Mouse (Mus musculus): ENCODE results near the gene Rnf222. TPM values are rescaled to one million over a fixed set of nuclear protein-coding genes. Genes with fewer than 3 reads are reported as not detected.

Rnf222 gene
- total and polyA plus RNA-seq, 3 experiments = not detected

DNA sequence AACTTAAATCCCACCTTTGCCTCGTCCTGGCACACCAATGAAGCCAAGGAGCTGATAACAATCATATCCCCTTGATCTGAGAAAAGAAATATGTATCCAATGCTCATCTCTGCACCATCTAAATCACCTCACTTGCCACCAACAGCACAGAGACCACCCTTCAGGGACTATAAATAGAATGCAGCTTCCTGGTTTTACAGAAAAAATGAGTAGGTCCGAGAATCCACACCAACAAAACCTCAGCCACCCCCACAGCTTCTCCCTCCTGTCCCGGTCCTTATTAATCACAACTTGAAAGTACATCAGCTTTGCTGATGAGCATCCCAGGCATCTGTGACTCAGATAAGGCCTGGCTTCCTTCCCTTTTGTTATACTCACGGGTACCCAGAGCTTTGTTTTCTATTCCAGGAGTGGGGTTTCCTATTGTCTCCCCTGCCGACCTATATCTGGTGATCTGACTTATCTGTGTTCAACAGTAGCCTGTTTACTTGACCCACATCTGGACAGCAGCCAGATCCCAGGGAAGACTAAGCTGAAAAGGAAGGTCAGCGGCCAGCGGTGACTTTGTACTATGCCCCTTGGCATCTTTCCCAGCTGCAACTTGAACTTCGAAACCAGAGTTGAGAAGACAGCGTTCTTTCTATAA is 23.7 kb upstream of the Rnf222 start:
- DNase-seq (ENCODE audit: extremely low read depth) = no peak
- TF ChIP-seq CHD2 (IDR thresholded peaks at IDR 0.05; ENCODE audit: low read length) (no peak), SMC3 (IDR thresholded peaks at IDR 0.05; ENCODE audit: low read depth, low read length) (no peak), MXI1 (IDR thresholded peaks at IDR 0.05; ENCODE audit: low read depth, low read length) (no peak), GABPA (IDR thresholded peaks at IDR 0.05; ENCODE audit: insufficient replicate concordance, low read depth, low read length) (no peak), POLR2A (IDR thresholded peaks at IDR 0.05; ENCODE audit: low read depth, low read length) (no peak), EP300 (IDR thresholded peaks at IDR 0.05; ENCODE audit: low read length) (no peak), JUND (conservative IDR thresholded peaks at IDR 0.05; ENCODE audit: low read depth, low read length) (no peak)
- Histone ChIP-seq H3K27me3 (replicated peaks) (no peaks in the 10 kb centered on the region), H3K4me2 (ENCODE audit: insufficient read depth, low read depth, poor library complexity, severe bottlenecking) (no peak overlapping the region), H3K4me3 (replicated peaks in 1 of 3; ENCODE audit: low read depth in 2 of 3, low read length in 2 of 3, poor library complexity in 1 of 3) (no peak overlapping the region), H3K36me3 (replicated peaks in 1 of 2; ENCODE audit: control insufficient read depth in 1 of 2, insufficient read depth in 1 of 2, low read length in 1 of 2) (no peaks in the 10 kb centered on the region), H3K9me3 (replicated peaks; ENCODE audit: low read length) (no peaks in the 10 kb centered on the region), H3K4me1 (ENCODE audit: control insufficient read depth in 1 of 2, insufficient read depth in 2 of 2) (peaks cover 7 to 19% of the 10 kb centered on the region in 2 experiments), H3K27ac (ENCODE audit: insufficient read depth, low read depth) (no peak overlapping the region), H3K9ac (ENCODE audit: insufficient read depth, low read depth) (no peak overlapping the region), H3K79me2 (replicated peaks; ENCODE audit: control insufficient read depth, extremely low read depth, insufficient read depth, poor library complexity, severe bottlenecking) (no peaks in the 10 kb centered on the region)
- in situ Hi-C loops (cut with MboI; ENCODE audit: low pct_ligation_motif_present, low pct_unique_long_range_greater_than_20kb, low sequenced_read_pairs) = no loop called here
- dilution Hi-C loops (cut with MboI; ENCODE audit: extremely low pct_ligation_motif_present, extremely low pct_unique_long_range_greater_than_20kb, low sequenced_read_pairs) = no loop called here

DNA sequence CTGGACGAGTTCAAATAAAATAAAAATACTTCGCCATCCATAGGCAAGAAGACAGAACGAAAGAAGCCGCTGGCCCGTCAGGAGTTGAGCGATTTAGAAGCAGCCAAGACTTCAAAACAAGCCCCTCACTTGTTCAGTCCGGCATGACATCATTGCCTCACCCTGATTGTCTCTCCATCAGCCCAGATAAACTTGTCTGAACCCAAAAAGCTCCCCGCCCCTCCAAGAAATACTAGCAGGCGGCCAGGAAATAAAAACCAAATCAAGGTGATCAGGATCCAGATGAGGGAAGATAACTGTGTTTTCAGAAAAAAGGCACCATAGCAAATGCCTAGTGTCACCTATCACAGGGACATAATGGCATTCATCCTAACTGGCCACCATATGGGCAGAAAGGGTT is 17.1 kb upstream of the Rnf222 start:
- Histone ChIP-seq H3K4me3 (replicated peaks in 1 of 3; ENCODE audit: low read depth in 2 of 3, low read length in 2 of 3, poor library complexity in 1 of 3) (no peak overlapping the region), H3K27me3 (replicated peaks) (no peaks in the 10 kb centered on the region), H3K27ac (ENCODE audit: insufficient read depth, low read depth) (no peak overlapping the region), H3K9me3 (replicated peaks; ENCODE audit: low read length) (no peaks in the 10 kb centered on the region), H3K9ac (ENCODE audit: insufficient read depth, low read depth) (no peak overlapping the region), H3K36me3 (replicated peaks in 1 of 2; ENCODE audit: control insufficient read depth in 1 of 2, insufficient read depth in 1 of 2, low read length in 1 of 2) (no peaks in the 10 kb centered on the region), H3K4me1 (ENCODE audit: control insufficient read depth in 1 of 2, insufficient read depth in 2 of 2) (peaks cover 0 to 19% of the 10 kb centered on the region in 2 experiments; a peak in 2 of 4 replicates), H3K4me2 (ENCODE audit: insufficient read depth, low read depth, poor library complexity, severe bottlenecking) (no peak overlapping the region), H3K79me2 (replicated peaks; ENCODE audit: control insufficient read depth, extremely low read depth, insufficient read depth, poor library complexity, severe bottlenecking) (no peaks in the 10 kb centered on the region)
- no peak for DNase-seq (ENCODE audit: extremely low read depth)
- in situ Hi-C loops (cut with MboI; ENCODE audit: low pct_ligation_motif_present, low pct_unique_long_range_greater_than_20kb, low sequenced_read_pairs) (loop anchor here (10.0 kb wide), 2 partner anchors 126 to 296 kb away; no protein-coding TSS in a partner anchor), dilution Hi-C loops (cut with MboI; ENCODE audit: extremely low pct_ligation_motif_present, extremely low pct_unique_long_range_greater_than_20kb, low sequenced_read_pairs) (no loop called here)
- no peak for TF ChIP-seq MAX (IDR thresholded peaks at IDR 0.05; ENCODE audit: low read length)
- no peak for TF ChIP-seq CHD1 (IDR thresholded peaks at IDR 0.05; ENCODE audit: low read depth, low read length)
- TF ChIP-seq RCOR1 (conservative IDR thresholded peaks at IDR 0.05; ENCODE audit: low read depth, low read length) = no peak
- no peak for TF ChIP-seq SIN3A (IDR thresholded peaks at IDR 0.05; ENCODE audit: low read length)
- TF ChIP-seq NRF1 (IDR thresholded peaks at IDR 0.05; ENCODE audit: low read depth, low read length) = no peak
- no peak for TF ChIP-seq MAFK (IDR thresholded peaks at IDR 0.05; ENCODE audit: insufficient replicate concordance, low read length)
- no peak for TF ChIP-seq ZKSCAN1 (IDR thresholded peaks at IDR 0.05; ENCODE audit: borderline replicate concordance, low read depth, low read length)

DNA sequence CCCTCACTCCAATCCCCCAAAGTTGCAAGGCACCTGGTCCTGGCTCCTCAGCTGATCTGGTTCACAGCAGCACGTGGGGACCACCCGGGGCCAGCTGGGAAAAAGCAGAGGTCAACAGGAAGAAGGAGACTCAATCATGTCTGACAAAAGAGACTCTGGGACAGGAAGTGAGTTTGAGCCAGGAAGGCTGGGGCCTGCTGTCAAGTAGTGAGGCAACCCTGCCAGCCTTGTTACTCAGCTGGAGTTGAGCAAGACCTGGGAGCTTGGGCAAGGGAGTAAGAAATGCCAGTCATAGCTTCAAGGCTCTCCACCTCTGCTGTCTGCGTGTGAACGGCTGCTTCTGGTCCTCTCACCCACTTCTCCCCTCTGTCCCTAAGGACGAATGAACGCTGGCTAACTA is 16.6 kb upstream of the Rnf222 start, which contains the start of gene Ndel1:
Gene Ndel1 (minus strand): TSS at position 111 of the 400 bp plus-strand sequence.
- in situ Hi-C loops (cut with MboI; ENCODE audit: low pct_ligation_motif_present, low pct_unique_long_range_greater_than_20kb, low sequenced_read_pairs) (loop anchor here (10.0 kb wide), 2 partner anchors 127 to 297 kb away; no protein-coding TSS in a partner anchor), dilution Hi-C loops (cut with MboI; ENCODE audit: extremely low pct_ligation_motif_present, extremely low pct_unique_long_range_greater_than_20kb, low sequenced_read_pairs) (no loop called here)
- H3K9ac ChIP-seq (ENCODE audit: insufficient read depth, low read depth) = no peak within 1 kb of the TSS
- H3K27ac ChIP-seq (ENCODE audit: insufficient read depth, low read depth) = no peak within 1 kb of the TSS
- H3K4me3 ChIP-seq (replicated peaks in 1 of 3; ENCODE audit: low read depth in 2 of 3, low read length in 2 of 3, poor library complexity in 1 of 3) = no peak within 1 kb of the TSS
- no peak for DNase-seq (ENCODE audit: extremely low read depth)
- H3K79me2 ChIP-seq (replicated peaks; ENCODE audit: control insufficient read depth, extremely low read depth, insufficient read depth, poor library complexity, severe bottlenecking) = no peaks in the 10 kb centered on the region
- H3K27me3 ChIP-seq (replicated peaks) = no peaks in the 10 kb centered on the region
- no peaks in the 10 kb centered on the region for H3K9me3 ChIP-seq (replicated peaks; ENCODE audit: low read length)
- H3K36me3 ChIP-seq (replicated peaks in 1 of 2; ENCODE audit: control insufficient read depth in 1 of 2, insufficient read depth in 1 of 2, low read length in 1 of 2) = no peaks in the 10 kb centered on the region
- peaks cover 0 to 19% of the 10 kb centered on the region in 2 experiments; a peak in 2 of 4 replicates for H3K4me1 ChIP-seq (ENCODE audit: control insufficient read depth in 1 of 2, insufficient read depth in 2 of 2)
- TF ChIP-seq SIN3A (IDR thresholded peaks at IDR 0.05; ENCODE audit: low read length) (no peak), NELFE (IDR thresholded peaks at IDR 0.05; ENCODE audit: low read depth, low read length) (peak; percentile 27; the same call in 1 of the 2 replicates), CTCF (conservative IDR thresholded peaks at IDR 0.05 in 1 of 2, IDR thresholded peaks at IDR 0.05 in 1 of 2; ENCODE audit: low read depth in 2 of 2, low read length in 2 of 2) (no peak), ELF1 (IDR thresholded peaks at IDR 0.05; ENCODE audit: low read depth, low read length) (peak; percentile 22; the same call in 1 of the 2 replicates)
- H3K4me2 ChIP-seq (ENCODE audit: insufficient read depth, low read depth, poor library complexity, severe bottlenecking) = no peak within 1 kb of the TSS
